Mouse (Mus musculus) cerebellum, adult 11-12 months (tissue): ENCODE measurements around the gene Pdha1.

Experiments used
- DNase-seq: peaks from one replicate; pipeline ENCODE4 v3.0.0; 2022

Pdha1 gene

DNA sequence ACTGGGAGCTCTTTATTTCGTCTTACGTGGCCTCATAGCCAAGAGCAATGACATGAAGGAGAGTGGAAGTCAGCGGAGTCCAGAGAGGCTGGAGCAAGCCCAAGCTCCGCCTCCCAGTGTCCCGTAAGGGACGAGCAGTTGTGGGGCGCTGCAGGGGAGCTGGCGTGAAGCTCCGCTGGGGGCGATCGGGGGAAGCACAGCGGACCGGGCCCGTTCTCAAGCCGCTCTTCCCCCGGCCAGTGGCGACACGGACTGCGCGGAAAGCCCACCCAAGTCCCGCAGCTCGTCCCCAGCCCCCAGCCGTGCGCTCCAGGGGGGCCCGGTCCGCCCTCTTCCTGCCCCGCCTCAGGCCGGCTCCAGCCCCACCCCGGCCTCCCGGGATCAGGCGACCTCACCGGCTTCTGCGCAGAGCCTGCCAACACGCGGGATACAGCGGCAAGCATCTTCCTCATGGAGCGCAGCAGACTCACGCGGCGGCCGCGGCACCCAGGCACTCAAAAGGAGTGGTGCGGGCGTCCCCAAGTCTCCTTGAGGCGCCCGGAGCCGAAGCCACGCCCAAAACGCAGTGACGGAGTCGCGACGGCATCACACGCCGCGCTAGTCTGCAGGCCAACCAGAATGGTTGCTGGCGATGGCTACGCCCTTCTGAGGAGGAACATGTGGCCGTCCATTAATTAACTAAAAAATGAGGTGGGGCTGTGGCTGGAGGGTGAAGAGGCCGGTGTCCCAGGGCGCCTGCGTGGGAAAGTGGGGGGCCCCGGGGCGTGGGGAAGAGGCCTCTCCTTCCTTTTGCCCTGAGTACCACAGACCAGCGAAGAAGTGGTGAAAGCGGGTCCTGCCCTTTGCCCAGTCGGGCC is at the start of gene Pdha1:
Gene Pdha1 (minus strand): TSS at position 553 of the 857 bp plus-strand sequence.
- peak; percentile 87 for DNase-seq

DNA sequence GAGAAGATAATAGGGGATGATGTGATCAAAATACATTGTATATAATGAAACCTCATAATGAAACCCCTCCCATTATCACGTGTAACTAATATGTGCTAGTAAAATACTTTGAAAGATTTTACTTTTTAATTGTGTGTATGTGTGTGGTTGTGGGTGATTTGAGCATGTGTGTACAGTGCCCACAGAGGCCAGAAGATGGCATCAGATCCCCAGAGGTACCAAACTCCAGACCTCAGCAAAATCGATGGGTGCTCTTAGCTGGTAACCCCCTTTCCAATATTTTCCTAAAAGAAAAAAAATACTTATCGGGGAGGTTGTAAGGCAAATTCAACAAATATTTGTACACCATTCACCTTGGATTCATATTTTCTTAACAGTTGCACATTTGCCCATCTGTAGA is 40.8 kb upstream of the Pdha1 start:
- DNase-seq = no peak

DNA sequence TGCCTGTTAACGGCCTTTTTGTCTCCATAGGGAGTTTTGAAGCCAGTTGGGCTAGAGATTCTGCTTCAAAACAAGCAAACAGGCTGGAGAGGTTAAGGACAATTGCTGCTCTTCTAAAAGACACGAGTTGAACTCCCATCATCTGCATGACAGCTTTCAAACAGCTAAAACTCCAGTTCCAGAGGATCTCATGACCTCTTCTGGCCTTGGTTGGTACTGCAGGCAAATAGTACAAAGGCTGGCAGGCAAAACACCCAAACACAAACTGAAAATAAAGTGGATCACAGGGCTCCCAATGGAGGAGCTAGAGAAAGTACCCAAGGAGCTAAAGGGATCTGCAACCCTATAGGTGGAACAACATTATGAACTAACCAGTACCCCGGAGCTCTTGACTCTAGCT is 31.9 kb upstream of the Pdha1 start:
- DNase-seq = peak; percentile 5

GRCm38 (mm10) chrX:160166246-160166985 is 28.2 kb upstream of the Pdha1 start:
- no peak for DNase-seq

DNA sequence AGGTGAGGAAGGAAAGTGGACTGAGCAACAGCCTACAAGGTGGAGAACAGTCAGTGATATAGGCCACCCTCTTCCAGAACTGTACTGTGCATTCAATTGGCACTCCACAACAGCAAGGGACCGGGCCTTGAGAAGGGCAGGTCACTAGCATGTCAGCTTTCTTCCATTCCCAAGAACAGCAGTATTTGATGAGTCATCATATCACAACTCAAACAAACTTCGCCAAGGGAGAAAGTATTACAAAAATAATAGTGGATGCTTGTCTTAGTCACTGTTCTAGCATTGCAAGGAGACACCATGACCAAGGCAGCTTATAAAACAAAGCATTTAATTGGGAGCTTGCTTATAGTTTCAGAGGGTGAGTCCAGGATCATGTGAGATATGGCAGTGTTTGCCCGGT is 26.0 kb upstream of the Pdha1 start:
- no peak for DNase-seq

DNA sequence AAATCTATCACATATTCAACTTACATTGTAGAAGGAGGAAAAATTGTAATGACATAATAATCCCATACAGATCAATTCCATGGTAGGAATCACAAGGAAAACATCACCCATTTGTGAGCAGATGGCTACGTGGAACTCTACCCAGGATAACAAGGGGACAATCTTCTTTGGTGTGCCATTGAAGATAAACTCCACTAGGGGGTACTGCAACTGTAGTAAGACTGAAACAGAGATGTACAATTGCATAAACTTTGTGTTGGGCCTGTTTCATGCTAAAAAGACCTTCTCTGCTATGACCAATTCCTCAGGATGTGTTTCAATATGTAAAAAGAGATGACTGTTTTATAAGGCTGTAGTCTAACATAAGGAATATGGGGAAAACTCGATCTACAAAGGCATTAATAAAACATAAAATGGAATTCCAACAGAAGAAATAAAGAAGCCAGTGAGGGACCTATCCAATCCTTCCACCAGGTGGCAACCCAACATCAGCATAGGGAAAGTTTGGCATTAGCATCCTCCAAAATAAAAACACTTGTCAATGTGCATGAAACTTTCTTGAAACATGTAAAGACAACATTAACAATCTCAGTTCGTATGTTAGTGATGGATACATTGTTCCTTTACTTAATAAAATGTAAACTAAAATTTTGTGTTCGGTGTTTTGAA is 15.1 kb upstream of the Pdha1 start:
- no peak for DNase-seq

- DNase-seq = no peak
Measured at GRCm38 (mm10) chrX:160148859-160149258, 10.6 kb upstream of the Pdha1 start.

GRCm38 (mm10) chrX:160147406-160147805 is 9.2 kb upstream of the Pdha1 start:
- no peak for DNase-seq

DNA sequence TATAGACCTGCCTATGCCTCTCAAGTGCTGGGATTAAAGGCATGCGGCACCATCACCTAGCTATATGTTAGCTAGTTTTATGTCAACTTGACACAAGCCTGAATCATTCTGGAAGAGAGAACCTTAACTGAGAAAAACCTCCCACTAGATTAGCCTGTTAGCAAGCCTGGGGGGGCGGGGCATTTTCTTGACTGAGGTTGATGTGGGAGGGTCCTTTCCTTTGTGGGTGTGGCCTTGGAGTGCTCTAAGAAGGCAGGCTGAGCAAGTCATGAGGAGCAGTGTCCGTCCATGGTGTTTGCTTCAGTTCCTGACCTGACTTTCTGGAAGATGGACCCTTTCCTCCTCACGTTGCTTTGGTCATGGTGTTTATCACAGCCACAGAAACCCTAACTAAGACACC is 8.6 kb upstream of the Pdha1 start:
- no peak for DNase-seq

DNA sequence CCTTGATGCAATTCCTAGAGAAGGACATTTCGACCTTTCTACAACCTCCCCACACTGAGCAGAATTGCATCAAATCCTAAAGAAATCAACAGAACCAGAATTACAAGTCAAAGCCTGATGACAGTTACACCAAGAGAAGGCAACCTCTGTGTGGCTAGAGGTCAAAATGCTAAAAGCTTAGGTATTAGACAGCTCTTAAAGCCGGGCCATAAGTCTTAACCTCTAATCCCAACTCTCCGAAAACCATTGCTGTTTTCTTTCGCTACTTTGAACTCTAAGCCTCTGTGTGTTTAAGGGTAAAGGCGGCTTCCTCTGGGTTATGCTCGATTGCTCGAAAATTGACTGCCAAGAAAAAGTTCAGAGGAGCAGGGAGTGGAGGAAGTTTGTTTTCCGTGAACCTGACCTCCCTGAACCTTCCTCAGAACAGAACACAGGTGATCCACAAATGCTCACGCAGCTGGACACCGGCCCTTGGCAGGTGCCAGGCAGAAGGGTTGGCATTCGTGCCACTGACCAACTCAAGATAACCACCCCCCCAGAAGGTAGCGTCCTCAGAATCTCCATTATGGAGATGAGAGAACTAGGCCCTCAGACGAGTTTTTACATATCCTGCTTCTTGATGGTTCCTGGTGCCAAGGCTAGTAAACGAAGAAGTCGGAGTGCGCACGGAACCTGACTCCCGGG is 894 bp downstream of the Pdha1 start:
- no peak for DNase-seq

DNA sequence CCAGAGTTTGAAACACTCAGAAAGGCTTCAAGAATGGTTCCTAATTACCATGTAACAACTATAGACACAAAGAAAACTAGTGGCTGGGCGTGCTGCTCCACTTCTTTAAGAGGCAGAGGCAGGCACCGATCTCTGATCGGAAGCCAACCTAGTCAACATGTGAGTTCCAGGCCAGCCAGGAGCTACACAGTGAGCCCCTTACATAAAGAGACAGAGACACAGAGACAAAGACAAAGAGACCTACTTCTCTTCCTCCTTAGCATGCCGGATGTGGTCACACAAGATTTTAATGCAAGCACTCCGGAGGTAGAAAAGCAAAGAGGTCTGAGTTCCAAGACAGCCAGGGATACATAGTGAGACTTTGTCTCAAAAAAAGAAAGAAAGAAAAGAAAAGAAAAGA is 2.1 kb downstream of the Pdha1 start:
- DNase-seq = no peak

DNA sequence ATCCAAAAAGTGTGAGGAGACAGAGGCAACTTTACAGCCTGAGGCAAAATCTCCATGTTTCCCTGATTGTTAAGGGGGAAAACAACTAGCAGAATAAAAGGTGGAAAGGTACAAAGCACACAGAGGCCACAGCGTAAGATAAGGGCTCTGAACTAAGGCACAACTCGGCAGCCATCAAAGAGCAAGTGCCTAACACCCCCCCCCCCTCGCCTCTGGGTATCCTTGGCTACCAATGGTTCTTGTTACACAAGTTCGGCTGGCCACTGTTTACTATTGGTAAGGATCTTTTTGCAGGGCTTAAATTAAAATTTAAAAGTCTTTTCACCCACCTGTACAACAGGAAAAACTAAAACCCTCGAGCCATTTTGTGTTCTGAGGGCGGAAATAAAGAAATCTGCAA is 2.5 kb downstream of the Pdha1 start:
- no peak for DNase-seq

DNA sequence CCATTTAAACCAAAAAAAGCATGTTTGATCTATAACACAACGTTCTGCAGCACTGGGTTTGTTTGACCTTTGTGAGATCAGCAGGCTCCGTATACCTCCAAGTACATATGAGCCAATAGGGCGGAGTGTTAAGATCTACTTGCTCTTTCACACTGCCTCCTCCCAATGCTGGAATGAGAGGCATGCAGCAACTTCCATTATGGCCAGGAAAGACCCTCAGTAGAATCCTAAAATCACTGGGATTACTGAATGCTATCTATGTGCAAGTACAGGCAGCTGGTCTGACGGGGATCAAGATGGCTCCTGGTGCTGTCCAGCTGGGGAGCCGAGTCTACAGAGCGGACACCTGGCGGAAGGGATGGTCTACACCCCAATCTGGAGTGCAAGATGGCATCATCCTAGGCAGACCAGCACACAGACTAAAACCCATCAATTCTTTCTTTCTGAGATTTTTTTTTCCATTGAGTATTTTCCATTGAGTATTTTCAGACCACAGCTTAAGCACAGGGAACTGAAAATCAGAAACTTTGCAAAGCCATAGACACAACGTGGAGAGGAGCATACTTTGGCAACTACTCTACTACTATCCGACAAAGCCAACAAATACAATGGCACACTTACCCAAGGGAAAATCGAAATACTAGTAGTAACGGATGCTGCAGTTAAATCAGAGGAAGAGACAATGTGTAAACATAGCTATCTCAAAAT is 3.9 kb downstream of the Pdha1 start:
- no peak for DNase-seq

DNA sequence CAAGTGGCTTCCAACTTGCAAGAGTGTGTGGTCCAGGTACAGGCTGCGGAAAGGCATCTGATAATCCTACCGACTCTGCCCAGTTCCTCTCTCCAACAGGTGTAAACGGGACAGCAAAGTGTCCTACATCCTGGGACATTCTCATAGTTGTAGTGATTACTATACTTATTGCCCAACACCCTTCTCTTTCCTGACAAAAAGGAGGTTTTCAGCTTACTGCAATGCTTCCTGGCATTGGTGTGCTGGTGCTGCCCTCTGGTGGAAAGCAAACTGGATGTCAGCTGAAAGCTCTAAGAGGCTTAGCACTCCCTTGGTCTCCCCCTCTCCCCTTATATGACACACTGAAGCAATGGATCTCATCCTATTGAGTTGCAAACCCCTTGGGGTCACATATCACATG is 21.6 kb downstream of the Pdha1 start:
- no peak for DNase-seq

DNA sequence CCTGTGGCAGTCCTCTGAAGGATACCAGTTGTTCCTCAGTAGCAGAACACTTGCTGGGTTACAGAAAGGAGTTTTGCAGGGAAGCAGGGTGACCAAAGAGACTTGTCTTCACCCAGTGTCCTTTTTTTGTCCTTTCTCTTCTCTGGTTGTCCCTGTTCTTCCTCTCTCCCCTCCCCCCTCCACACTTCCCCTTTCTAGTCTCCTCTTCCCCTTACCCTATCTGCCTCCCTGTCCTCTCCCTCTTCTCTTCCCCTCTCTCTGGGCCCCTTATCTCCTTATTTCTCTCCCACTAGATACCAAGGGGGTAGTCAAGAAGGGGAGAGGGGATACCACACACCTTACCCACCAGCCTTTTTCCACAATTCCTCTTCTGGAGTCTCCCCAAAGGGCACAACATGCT is 22.1 kb downstream of the Pdha1 start:
- no peak for DNase-seq

- no peak for DNase-seq
Measured at GRCm38 (mm10) chrX:160113777-160114176, 24.4 kb downstream of the Pdha1 start.

DNA sequence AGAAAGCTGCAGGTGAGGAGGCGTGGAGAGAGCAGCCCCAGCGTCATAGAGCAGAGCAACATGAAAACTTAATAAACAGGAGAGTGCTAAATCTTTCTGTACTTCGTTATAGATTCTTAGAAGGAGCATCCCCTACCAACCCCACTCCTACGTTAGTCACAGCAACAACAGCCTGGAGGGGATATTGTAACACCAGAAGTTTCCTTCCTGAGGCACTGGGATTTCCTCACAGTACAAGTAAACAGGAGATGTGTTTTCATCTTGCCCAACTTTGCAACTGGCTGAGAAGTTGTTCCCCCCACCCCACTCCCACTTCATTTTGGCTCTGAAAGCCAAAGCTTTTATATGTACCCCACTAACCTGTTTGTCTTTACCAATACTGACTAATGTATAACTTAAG is 30.4 kb downstream of the Pdha1 start:
- no peak for DNase-seq

DNA sequence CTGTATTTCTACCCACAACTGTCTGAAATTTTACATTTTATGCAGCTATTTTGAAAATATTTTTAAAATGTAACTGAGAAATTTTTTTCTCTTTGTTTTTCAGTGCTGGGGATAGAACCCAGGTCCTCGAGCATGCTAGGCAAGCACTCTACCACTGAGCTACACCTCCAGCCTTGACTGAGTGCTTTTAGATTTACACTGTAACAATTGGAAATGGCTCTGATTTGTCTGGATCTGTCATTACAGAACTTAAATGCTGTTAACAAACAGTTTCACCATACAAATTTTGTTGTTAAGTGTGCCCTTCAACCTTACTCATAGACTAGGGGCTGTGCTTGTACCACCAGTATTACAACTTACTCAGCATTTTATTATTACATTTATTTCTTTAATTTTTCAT is 46.2 kb downstream of the Pdha1 start:
- no peak for DNase-seq
